Mouse (Mus musculus) limb, embryonic 12.5 days (tissue): Measurements from ENCODE around the gene Lrrc8d. TPM values are rescaled to one million over a fixed set of nuclear protein-coding genes. Genes with fewer than 3 reads are reported as not detected.

Source experiments
- ATAC-seq: fragments of 200-750 bp; cut with Nextera tagmentation; 2 replicates; pipeline ENCODE4 v1.8.0; 2017; ENCODE audit warnings: low read depth, moderate TSS enrichment; ENCODE audit not compliant: insufficient number of reproducible peaks, insufficient read depth, low FRiP score, low TSS enrichment
- H3K27ac ChIP-seq: fragments of 300-500 bp; sonication (generic); 2 replicates; pipeline ENCODE4 v1.5.1; 2016; ENCODE audit warnings: mild to moderate bottlenecking, moderate library complexity
- H3K27me3 ChIP-seq: fragments of 300-500 bp; sonication (generic); 2 replicates; pipeline ENCODE4 v1.6.1; 2016; ENCODE audit warnings: mild to moderate bottlenecking, moderate library complexity
- H3K36me3 ChIP-seq: fragments of 300-500 bp; sonication (generic); 2 replicates; pipeline ENCODE4 v1.6.1; 2016; ENCODE audit warnings: mild to moderate bottlenecking, moderate library complexity
- H3K4me1 ChIP-seq: fragments of 300-500 bp; sonication (generic); replicated peaks from 2 replicates; pipeline ENCODE4 v1.6.1; 2016
- H3K4me2 ChIP-seq: fragments of 300-500 bp; sonication (generic); 2 replicates; pipeline ENCODE4 v1.6.1; 2016; ENCODE audit warnings: mild to moderate bottlenecking, moderate library complexity
- H3K4me3 ChIP-seq: fragments of 300-500 bp; sonication (generic); replicated peaks from 2 replicates; pipeline ENCODE4 v1.5.1; 2016; ENCODE audit warnings: mild to moderate bottlenecking
- H3K9ac ChIP-seq: fragments of 300-500 bp; sonication (generic); replicated peaks from 2 replicates; pipeline ENCODE4 v1.6.1; 2016; ENCODE audit warnings: mild to moderate bottlenecking, moderate library complexity
- H3K9me3 ChIP-seq: fragments of 300-500 bp; sonication (generic); 2 replicates; pipeline ENCODE4 v1.6.1; 2016; ENCODE audit warnings: mild to moderate bottlenecking, moderate library complexity
- WGBS: fragments of 180-500 bp; shearing (Covaris S2); methylation state at CpG from one replicate; pipeline ENCODE4 v1.1.7; 2016; 5-methylcytosine and 5-hydroxymethylcytosine counted together
- polyA plus RNA-seq: library from polyadenylated mRNA; unstranded; fragments of >200 nt; fragmentation: Nextera tagmentation; extraction: Ambion mirVana; gene quantifications from 2 replicates; pipeline ENCODE4 v1.2.1, GENCODE M21; 2016

Lrrc8d gene
- polyA plus RNA-seq, 1 experiment from 2014 or later = 22.9 TPM

- no peak overlapping the region for H3K4me3 ChIP-seq
- no peaks in the 10 kb centered on the region for H3K9me3 ChIP-seq
- peak; percentile 50 for ATAC-seq
- H3K27ac ChIP-seq = no peak overlapping the region
- H3K9ac ChIP-seq = no peak overlapping the region
- 0 out of 2 replicates have a peak overlapping the region, but pooled peaks have one; percentile 5 for H3K4me2 ChIP-seq
- no peaks in the 10 kb centered on the region for H3K27me3 ChIP-seq
- 46% methylated on average over 13 of the region's 13 CpGs for WGBS
- H3K36me3 ChIP-seq = no peaks in the 10 kb centered on the region
- H3K4me1 ChIP-seq = peaks cover 38% of the 10 kb centered on the region
Observed at GRCm38 (mm10) chr5:105792853-105793547, 93.2 kb downstream of the Lrrc8d start.

DNA sequence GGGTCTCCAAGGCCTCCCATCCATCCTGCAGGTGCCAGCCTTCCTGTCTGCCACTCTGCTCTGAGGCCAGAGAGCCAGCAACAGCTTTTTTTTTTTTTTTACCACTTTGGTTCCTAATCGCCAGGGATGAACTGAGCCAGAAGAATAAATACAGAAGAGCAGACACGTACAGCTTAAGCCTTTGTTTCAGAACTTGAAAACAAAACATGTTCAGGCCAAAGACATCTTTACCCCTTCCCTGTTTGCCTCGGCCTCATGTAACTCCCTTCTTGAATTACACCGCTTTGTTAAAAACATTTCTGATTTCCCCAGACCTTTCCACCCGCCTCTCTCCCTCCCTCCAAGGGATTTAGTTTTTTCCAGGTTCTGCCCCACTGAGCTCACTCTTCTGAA lies 93.8 kb downstream of the Lrrc8d start:
- 57% methylated on average over 5 of the region's 5 CpGs for WGBS
- H3K4me2 ChIP-seq = no peak overlapping the region
- no peaks in the 10 kb centered on the region for H3K27me3 ChIP-seq
- H3K4me3 ChIP-seq = no peak overlapping the region
- no peak overlapping the region for H3K27ac ChIP-seq
- no peaks in the 10 kb centered on the region for H3K36me3 ChIP-seq
- H3K4me1 ChIP-seq = peaks cover 38% of the 10 kb centered on the region
- H3K9ac ChIP-seq = no peak overlapping the region
- no peaks in the 10 kb centered on the region for H3K9me3 ChIP-seq
- no peak for ATAC-seq

- H3K4me2 ChIP-seq = no peak overlapping the region
- H3K4me3 ChIP-seq = no peak overlapping the region
- H3K27ac ChIP-seq = no peak overlapping the region
- no peaks in the 10 kb centered on the region for H3K27me3 ChIP-seq
- no peak overlapping the region for H3K9ac ChIP-seq
- H3K9me3 ChIP-seq = no peaks in the 10 kb centered on the region
- no peak for ATAC-seq
- H3K36me3 ChIP-seq = no peaks in the 10 kb centered on the region
- peaks cover 33% of the 10 kb centered on the region for H3K4me1 ChIP-seq
- whole genome bisulfite sequencing = 81% methylated on average over 4 of the region's 4 CpGs
Observed at GRCm38 (mm10) chr5:105798421-105798820, 98.7 kb downstream of the Lrrc8d start.

DNA sequence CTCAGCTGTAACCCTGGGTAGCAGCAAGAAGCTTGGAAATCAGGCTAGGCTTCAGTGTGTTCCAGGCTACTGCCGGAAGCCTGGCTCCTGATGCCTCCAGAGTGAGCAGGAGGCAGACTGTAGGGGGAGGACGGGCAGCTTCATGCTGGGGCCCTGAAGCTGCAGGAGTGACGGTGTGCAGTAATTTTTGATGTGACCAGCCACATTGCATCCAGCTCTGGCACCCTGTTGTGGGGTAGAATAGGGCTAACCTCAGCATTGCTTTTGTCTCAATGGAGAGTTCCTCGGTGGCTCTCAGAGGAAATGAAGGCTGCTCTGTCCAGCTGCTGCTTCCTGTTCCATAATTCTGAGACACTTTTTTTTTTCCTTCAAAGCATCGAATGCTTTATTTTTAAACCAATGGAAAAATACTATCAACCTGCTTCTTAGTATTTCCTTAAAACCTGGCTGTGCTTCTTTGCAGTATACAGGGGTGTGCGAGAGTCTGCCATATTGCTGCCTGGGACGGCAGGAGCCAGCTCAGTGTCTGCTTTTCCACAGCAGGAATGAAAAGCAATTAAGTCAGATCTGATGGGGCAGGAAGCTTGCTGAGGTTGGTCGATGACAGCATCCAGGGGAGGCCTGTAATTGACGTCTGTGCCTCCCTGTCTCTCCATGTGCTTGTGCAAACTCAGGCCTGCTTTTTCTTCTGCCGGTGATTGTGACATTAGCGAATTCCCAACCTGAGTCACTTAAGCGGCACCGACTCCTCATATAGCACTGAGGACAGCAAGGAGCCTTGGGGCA lies 100.3 kb downstream of the Lrrc8d start:
- Histone ChIP-seq H3K4me3 (no peak overlapping the region), H3K4me2 (no peak overlapping the region), H3K36me3 (no peaks in the 10 kb centered on the region), H3K27me3 (no peaks in the 10 kb centered on the region), H3K4me1 (peaks cover 30% of the 10 kb centered on the region), H3K9me3 (no peaks in the 10 kb centered on the region), H3K27ac (peak overlapping the region; percentile 64; the same call in 1 of the 2 replicates), H3K9ac (no peak overlapping the region; the same call in 1 of the 2 replicates)
- 19% methylated on average over 13 of the region's 13 CpGs for WGBS
- no peak; the same call in 1 of the 2 replicates for ATAC-seq

DNA sequence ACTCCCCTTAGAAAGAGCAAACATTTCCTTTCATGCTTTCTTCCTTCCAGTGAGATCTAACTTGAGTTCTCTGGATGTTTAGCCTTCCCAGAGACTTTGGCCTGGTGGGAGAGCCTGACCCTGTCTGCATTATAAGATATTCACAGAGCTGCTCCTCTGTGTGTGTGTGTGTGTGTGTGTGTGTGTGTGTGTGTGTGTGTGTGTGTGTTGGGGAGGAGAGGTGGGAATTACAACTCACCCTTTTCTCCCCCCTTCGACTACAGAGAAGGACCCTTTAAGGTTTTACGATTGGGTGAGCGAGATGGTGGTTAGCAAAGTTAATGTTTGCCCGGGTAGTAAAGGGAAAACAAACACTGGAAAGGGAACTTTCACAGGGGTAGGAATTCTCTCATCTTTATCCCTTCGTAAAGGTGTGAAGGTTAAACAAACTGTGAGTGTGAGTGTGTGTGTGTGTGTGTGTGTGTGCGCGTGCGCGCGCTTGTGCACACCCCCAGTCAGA lies 101.3 kb downstream of the Lrrc8d start:
- Histone ChIP-seq H3K4me3 (no peak overlapping the region), H3K4me1 (peaks cover 30% of the 10 kb centered on the region), H3K9me3 (no peaks in the 10 kb centered on the region), H3K27me3 (no peaks in the 10 kb centered on the region), H3K27ac (no peak overlapping the region), H3K36me3 (no peaks in the 10 kb centered on the region), H3K9ac (no peak overlapping the region), H3K4me2 (no peak overlapping the region)
- 63% methylated on average over 10 of the region's 10 CpGs for WGBS
- no peak for ATAC-seq

- H3K27ac ChIP-seq = no peak overlapping the region
- H3K4me1 ChIP-seq = peaks cover 34% of the 10 kb centered on the region
- no peak overlapping the region for H3K4me3 ChIP-seq
- H3K9ac ChIP-seq = no peak overlapping the region
- H3K36me3 ChIP-seq = no peaks in the 10 kb centered on the region
- WGBS = 82% methylated on average over 12 of the region's 12 CpGs
- H3K27me3 ChIP-seq = no peaks in the 10 kb centered on the region
- H3K9me3 ChIP-seq = no peaks in the 10 kb centered on the region
- H3K4me2 ChIP-seq = no peak overlapping the region
- no peak for ATAC-seq
Observed at GRCm38 (mm10) chr5:105805955-105806354, 106.2 kb downstream of the Lrrc8d start.

GRCm38 (mm10) chr5:105807461-105807860 lies 107.7 kb downstream of the Lrrc8d start:
- no peak overlapping the region for H3K4me3 ChIP-seq
- 38% methylated on average over 7 of the region's 7 CpGs for WGBS
- ATAC-seq = no peak
- no peak overlapping the region for H3K27ac ChIP-seq
- H3K36me3 ChIP-seq = peaks cover 11% of the 10 kb centered on the region
- H3K27me3 ChIP-seq = no peaks in the 10 kb centered on the region
- H3K4me2 ChIP-seq = no peak overlapping the region
- peaks cover 24% of the 10 kb centered on the region for H3K4me1 ChIP-seq
- H3K9ac ChIP-seq = no peak overlapping the region
- H3K9me3 ChIP-seq = peaks cover 8% of the 10 kb centered on the region; the same call in 1 of the 2 replicates

DNA sequence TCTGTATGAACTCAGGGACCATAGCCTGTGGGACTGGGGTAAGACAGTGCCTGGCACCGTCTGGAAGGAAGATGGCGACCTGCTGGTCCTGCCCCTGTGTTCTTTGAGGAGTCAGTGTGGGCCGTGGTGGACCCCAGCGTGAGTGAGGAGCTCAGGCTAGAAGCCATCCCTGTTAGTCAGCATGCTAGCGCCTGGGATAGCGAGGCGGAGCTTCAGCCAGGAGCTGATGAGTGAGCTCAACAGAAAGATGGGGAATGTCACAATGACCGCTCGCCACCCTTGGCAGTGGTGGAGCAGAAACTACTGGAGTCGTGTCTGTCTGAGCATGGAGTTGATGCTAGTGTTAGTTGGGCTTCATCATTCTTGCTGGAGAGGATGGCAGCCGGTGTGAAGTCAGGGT lies 109.3 kb downstream of the Lrrc8d start:
- ATAC-seq = no peak

GRCm38 (mm10) chr5:105813036-105813435 lies 113.3 kb downstream of the Lrrc8d start:
- Histone ChIP-seq H3K27me3 (no peaks in the 10 kb centered on the region), H3K4me2 (no peak overlapping the region), H3K27ac (no peak overlapping the region), H3K9ac (no peak overlapping the region), H3K9me3 (peaks cover 16% of the 10 kb centered on the region; the same call in 1 of the 2 replicates), H3K4me3 (no peak overlapping the region), H3K36me3 (peaks cover 36% of the 10 kb centered on the region), H3K4me1 (peaks cover 7% of the 10 kb centered on the region)
- WGBS = 97% methylated on average over 14 of the region's 14 CpGs
- no peak for ATAC-seq

More for the DNA sequence above, 109.3 kb downstream of the Lrrc8d start:
- H3K36me3 ChIP-seq = peaks cover 27% of the 10 kb centered on the region
- peaks cover 16% of the 10 kb centered on the region; the same call in 1 of the 2 replicates for H3K9me3 ChIP-seq
- peaks cover 21% of the 10 kb centered on the region for H3K4me1 ChIP-seq
- H3K27ac ChIP-seq = no peak overlapping the region
- no peak overlapping the region for H3K4me2 ChIP-seq
- no peak overlapping the region for H3K4me3 ChIP-seq
- WGBS = 86% methylated on average over 11 of the region's 11 CpGs
- H3K27me3 ChIP-seq = no peaks in the 10 kb centered on the region
- no peak overlapping the region for H3K9ac ChIP-seq

DNA sequence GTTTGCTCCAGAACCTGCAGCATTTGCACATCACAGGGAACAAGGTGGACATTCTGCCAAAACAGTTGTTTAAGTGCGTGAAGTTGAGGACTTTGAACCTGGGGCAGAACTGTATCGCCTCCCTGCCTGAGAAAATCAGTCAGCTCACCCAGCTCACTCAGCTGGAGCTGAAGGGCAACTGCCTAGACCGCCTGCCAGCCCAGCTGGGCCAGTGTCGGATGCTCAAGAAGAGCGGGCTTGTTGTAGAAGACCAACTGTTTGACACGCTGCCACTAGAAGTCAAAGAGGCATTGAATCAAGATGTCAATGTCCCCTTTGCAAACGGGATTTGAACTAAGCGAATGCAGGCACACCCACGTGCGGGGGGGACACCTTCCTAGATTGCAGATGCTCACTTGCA lies 114.2 kb downstream of the Lrrc8d start:
- ATAC-seq = no peak
- 91% methylated on average over 10 of the region's 10 CpGs for WGBS
- Histone ChIP-seq H3K9ac (no peak overlapping the region), H3K4me2 (no peak overlapping the region), H3K9me3 (peaks cover 16% of the 10 kb centered on the region; the same call in 1 of the 2 replicates), H3K4me1 (peaks cover 9% of the 10 kb centered on the region), H3K36me3 (peaks cover 36% of the 10 kb centered on the region), H3K27me3 (no peaks in the 10 kb centered on the region), H3K4me3 (no peak overlapping the region), H3K27ac (no peak overlapping the region)

DNA sequence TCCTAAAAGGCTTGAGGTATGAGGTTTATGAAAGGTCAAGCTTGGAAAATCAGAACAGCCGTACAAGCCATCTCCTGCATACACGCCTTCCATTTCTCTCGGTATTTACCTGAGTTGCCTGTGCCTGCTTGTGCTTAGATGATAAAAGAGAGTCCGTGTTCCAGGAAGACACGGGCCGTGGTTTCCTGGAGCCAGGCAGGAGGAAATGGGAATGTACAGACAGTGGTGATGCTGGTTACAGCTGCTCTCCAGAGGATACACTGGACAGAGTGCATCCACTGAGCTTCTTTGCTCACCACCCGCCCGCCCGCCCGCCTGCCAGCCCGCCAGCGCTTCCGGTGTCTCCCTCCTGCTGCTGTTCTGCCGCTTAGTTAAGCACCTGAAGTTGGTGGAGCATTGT lies 116.3 kb downstream of the Lrrc8d start:
- no peaks in the 10 kb centered on the region for H3K27me3 ChIP-seq
- no peak overlapping the region for H3K4me2 ChIP-seq
- WGBS = 91% methylated on average over 14 of the region's 14 CpGs
- no peak overlapping the region for H3K27ac ChIP-seq
- no peak for ATAC-seq
- no peak overlapping the region for H3K4me3 ChIP-seq
- no peak overlapping the region for H3K9ac ChIP-seq
- H3K9me3 ChIP-seq = peaks cover 16% of the 10 kb centered on the region; the same call in 1 of the 2 replicates
- peaks cover 9% of the 10 kb centered on the region for H3K4me1 ChIP-seq
- H3K36me3 ChIP-seq = peaks cover 36% of the 10 kb centered on the region
